Mouse (Mus musculus) frontal cortex, adult 2 months (tissue): ENCODE data around the gene Grb14. TPM values are rescaled to one million over a fixed set of nuclear protein-coding genes. Genes with fewer than 3 reads are reported as not detected.

Experiments used
- DNase-seq, 2 experiments: peaks; one replicate each; pipeline ENCODE4 v3.0.0; 2022; ENCODE audit warnings: low spot score in 1 of 2; ENCODE audit errors: extremely low spot score in 1 of 2
- polyA plus RNA-seq: library from polyadenylated mRNA; depleted of rRNA; stranded (reverse); fragments of >200 nt; gene quantifications from 2 replicates; pipeline ENCODE4 v1.2.3, GENCODE M21; 2012

Gene Grb14
- polyA plus RNA-seq, 1 experiment = 26.5 TPM

DNA sequence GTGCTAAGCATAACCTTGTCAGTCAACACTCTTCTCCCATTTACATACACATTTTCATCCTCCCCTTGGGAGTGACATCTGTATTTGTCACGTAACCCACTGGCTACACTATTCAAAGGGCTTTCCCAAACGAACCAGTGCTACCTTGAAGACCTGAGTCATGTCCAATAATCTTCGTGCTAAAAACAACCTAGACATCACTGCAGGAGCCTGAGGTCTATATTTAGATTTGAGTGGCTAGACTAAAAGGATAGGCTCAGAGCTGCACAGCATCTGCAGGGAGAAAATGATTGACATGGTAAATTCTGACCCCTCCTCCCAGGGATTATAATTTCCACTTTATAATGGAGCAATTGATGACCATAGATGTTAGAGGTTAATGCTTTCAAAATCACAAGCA lies 37.0 kb downstream of the Grb14 start:
- DNase-seq = no peak

DNA sequence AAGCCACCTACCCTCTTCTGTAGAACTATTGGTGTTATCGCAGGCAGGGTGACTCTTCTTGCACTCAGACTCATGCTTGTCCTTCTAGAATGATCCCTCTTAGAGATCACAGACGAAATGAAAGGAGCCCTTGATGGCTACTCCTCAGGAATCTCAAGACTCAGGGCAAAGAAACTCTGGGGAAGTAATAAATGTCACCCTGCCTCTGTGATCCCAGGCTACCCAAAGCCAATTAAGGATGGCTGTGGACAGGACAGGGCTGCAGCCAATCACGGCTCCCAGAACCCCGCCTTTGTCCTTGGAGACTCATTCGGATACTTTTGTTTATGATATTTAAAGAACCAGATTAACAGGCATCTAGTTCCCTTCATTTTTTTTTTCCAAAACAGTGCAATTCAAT lies 49.2 kb downstream of the Grb14 start:
- no peak for DNase-seq

- DNase-seq = no peak
These were observed 50.2 kb downstream of the Grb14 start for GRCm38 (mm10) chr2:64974549-64974948.

GRCm38 (mm10) chr2:64973819-64974441 lies 50.9 kb downstream of the Grb14 start:
- DNase-seq = no peak

GRCm38 (mm10) chr2:64973125-64973524 lies 51.7 kb downstream of the Grb14 start:
- no peak for DNase-seq

GRCm38 (mm10) chr2:64971828-64972227 lies 53.0 kb downstream of the Grb14 start:
- no peak for DNase-seq

- no peak for DNase-seq
These were observed 53.8 kb downstream of the Grb14 start for GRCm38 (mm10) chr2:64970992-64971391.

DNA sequence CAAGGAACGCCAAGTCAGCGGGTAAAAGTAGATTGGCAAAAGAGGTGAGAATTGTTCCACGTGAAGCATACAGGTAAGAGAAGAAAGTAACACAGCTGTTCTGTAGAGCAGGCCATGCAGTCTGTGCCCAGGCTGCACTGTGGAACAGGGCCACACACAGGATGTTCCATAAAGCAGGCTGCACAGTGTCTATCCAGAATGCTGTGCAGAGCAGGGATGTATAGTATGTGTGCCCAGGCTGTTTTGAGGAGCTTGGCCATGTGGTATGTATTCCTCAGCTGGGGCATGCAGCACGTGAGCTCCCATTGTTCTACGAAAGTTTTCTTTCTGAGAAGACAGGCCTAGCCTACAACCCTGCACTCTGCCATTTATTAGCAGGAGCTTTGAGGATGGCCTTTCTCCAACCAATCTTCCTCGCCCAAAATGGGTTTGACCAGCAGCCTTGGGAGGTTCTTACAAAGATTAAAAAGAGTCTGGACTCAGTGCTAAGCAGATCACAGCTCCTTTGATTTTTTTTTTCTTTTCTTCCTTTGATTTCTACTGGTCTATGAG lies 57.8 kb downstream of the Grb14 start:
- no peak for DNase-seq

- no peak for DNase-seq
These were observed 58.5 kb downstream of the Grb14 start for GRCm38 (mm10) chr2:64966323-64966722.

- DNase-seq = peak in 1 of 2 experiments; percentile 79
These were observed 59.4 kb downstream of the Grb14 start for GRCm38 (mm10) chr2:64965227-64965864.

DNA sequence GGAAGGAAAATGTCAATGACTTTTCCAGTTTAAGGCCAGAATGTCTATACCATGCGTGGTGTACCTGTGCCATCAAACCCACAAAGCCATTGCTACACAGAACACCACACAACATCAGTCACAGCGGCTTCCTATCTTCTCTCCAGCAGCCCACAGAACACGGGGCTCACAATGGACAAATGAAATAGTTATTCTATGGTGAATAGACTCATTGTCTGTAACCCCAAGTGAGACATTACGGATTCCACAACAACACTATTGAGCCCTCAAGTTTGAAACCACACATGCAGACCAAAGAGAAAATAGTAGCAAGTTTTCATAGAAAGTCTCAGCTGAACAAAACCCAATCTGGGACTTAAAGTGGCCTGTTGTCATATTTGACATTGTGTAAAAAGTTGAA lies 62.6 kb downstream of the Grb14 start:
- DNase-seq = no peak

DNA sequence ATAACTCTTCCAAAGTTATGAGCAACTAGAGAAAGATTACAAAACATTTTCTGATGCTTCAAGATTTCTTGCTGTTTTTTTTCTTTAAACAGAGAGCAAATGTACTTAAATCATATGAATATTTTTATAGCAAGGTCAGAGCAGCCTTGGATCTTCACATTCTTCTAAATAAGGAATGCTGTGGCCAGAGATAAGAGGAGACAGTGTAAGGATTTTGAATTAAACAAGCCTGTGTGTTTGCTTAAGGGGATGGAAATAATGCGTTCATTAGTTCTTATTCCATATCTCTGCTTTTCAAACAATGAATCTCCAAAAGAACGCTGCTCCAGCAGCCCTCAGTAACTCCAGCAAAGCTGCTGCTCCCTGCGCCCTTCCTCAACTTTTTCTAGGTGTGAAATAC lies 63.4 kb downstream of the Grb14 start:
- DNase-seq = no peak

DNA sequence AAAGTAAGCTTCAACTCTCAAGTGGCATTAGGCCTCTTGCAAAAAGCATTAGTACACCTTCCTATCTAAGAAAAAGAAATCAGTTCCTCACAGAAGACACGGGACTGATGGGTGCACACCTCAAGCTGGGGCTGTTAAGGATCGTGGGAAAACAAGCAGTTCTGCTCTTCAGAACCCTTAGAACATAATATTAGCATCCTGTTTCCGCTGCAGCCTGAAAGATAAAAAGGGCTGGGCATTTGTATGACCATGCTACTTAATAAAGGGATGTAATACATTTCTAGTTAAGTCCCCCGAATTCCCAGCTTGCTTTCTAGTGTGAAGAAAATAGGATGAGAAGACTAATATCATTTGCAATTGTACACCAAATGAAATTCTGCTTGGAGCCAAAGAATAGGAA lies 65.1 kb downstream of the Grb14 start:
- DNase-seq = no peak

GRCm38 (mm10) chr2:64955441-64955840 lies 69.3 kb downstream of the Grb14 start:
- no peak for DNase-seq

- DNase-seq = no peak
These were observed 75.6 kb downstream of the Grb14 start for GRCm38 (mm10) chr2:64949210-64949609.

GRCm38 (mm10) chr2:64948418-64949169 lies 76.2 kb downstream of the Grb14 start:
- peak; percentile 33 to 75 for DNase-seq

- no peak for DNase-seq
These were observed 77.3 kb downstream of the Grb14 start for GRCm38 (mm10) chr2:64947484-64947883.

DNA sequence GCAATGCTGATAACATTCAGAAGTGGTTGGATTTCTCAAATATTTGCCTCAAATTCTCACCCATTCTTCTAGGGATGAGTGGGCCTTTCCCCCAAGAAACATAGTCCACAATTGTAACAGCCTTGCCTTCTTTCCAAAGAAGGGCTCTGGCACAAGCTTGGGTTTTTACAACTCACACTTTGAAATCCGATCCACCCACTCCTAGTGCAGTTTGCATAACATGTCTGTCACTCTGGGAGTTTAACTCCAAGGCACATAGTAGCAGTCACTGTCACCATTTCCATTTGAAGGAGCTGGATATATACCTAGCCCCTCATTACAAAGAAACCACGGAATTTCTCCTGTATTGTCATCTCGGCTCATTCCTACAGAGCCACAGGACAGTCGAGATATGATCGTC lies 103.9 kb downstream of the Grb14 start:
- peak in 1 of 2 experiments; percentile 36 for DNase-seq

GRCm38 (mm10) chr2:64915448-64915847 lies 109.3 kb downstream of the Grb14 start:
- DNase-seq = peak; percentile 37 to 53

- DNase-seq = peak in 1 of 2 experiments; percentile 25
These were observed 119.9 kb downstream of the Grb14 start for GRCm38 (mm10) chr2:64904877-64905276.

DNA sequence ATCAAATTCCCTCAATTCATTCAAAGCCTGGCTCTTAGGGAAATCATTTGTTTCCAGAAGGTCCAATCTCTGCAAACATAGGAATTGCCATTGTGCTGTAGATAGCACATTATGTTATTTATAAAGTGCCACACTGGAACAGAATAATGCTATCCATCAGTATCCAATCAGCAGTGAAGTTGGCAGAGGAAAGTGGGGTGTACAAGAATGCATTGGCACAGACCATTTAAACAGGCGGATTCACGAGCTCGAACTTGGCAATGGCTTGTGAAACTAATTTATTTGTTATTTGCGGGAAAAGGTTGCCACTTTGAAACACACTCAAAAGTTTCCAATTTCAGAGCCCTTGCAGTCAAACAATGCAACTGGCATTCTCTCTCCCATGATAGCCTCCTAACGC lies 126.9 kb downstream of the Grb14 start:
- no peak for DNase-seq
